Comparison of ENCODE assay signal across 28 mouse cellular contexts in genomic region chr12:111875499-111875898, GRCm38 (mm10).
"Had no signal": no experiment of that assay in that cellular context is flagged by ENCODE, and none has a peak within 500 bp of the region (broad histone marks: within the 10 kb centered on the region; RNA-seq: fewer than 3 reads in every experiment).

No protein-coding gene starts in this region.

- DNase-seq: cerebellum, adult 9-10 months; cerebellum, adult 9-11 months; cerebellum, postnatal 10 days; cerebellum, postnatal 14 days; cerebellum, postnatal 25 days; cerebellum, postnatal 36 days; embryo, embryonic 11 days; forebrain, postnatal 0 days; gastrocnemius, adult 2 months; gastrocnemius, postnatal 10 days; gastrocnemius, postnatal 14 days; gastrocnemius, postnatal 25 days; gastrocnemius, postnatal 36 days; heart, adult 18-20 months; heart, adult 2 months had no signal

- H3K4me2 ChIP-seq: embryonic facial prominence, embryonic 12.5 days; embryonic facial prominence, embryonic 13.5 days; embryonic facial prominence, embryonic 15.5 days; forebrain, embryonic 12.5 days; forebrain, embryonic 13.5 days; forebrain, embryonic 15.5 days; heart, embryonic 11.5 days had no signal

- ATAC-seq: forebrain, embryonic 13.5 days; forebrain, embryonic 14.5 days; forebrain, embryonic 15.5 days; forebrain, embryonic 16.5 days; forebrain, postnatal 0 days had no signal

- H3K4me1 ChIP-seq: embryonic facial prominence, embryonic 12.5 days; embryonic facial prominence, embryonic 13.5 days; embryonic facial prominence, embryonic 15.5 days; forebrain, embryonic 12.5 days; forebrain, embryonic 13.5 days; forebrain, embryonic 15.5 days had no signal

- H3K9ac ChIP-seq: embryonic facial prominence, embryonic 12.5 days; embryonic facial prominence, embryonic 13.5 days; embryonic facial prominence, embryonic 15.5 days; forebrain, embryonic 12.5 days; forebrain, embryonic 13.5 days; forebrain, embryonic 15.5 days; forebrain, postnatal 0 days had no signal

- H3K36me3 ChIP-seq: embryonic facial prominence, embryonic 10.5 days; embryonic facial prominence, embryonic 12.5 days; forebrain, embryonic 10.5 days; forebrain, embryonic 12.5 days had no signal

- H3K9me3 ChIP-seq: embryonic facial prominence, embryonic 10.5 days; embryonic facial prominence, embryonic 12.5 days; embryonic facial prominence, embryonic 13.5 days; embryonic facial prominence, embryonic 15.5 days; forebrain, embryonic 10.5 days; forebrain, embryonic 12.5 days; forebrain, embryonic 13.5 days; forebrain, embryonic 15.5 days; heart, embryonic 10.5 days had no signal

- H3K4me3 ChIP-seq: embryonic facial prominence, embryonic 10.5 days; embryonic facial prominence, embryonic 12.5 days; embryonic facial prominence, embryonic 13.5 days; embryonic facial prominence, embryonic 15.5 days; erythroblast, embryonic 14.5 days; forebrain, embryonic 10.5 days; forebrain, embryonic 12.5 days; forebrain, embryonic 13.5 days; forebrain, embryonic 15.5 days; gastrocnemius, adult 2 months; heart, adult 2 months; heart, embryonic 10.5 days had no signal

- H3K27ac ChIP-seq: embryonic facial prominence, embryonic 10.5 days; embryonic facial prominence, embryonic 12.5 days; embryonic facial prominence, embryonic 13.5 days; embryonic facial prominence, embryonic 15.5 days; forebrain, embryonic 10.5 days; forebrain, embryonic 12.5 days; forebrain, embryonic 13.5 days; forebrain, embryonic 15.5 days; gastrocnemius, adult 2 months; heart, adult 2 months; heart, embryonic 10.5 days had no signal

- H3K27me3 ChIP-seq: embryonic facial prominence, embryonic 12.5 days; embryonic facial prominence, embryonic 13.5 days; embryonic facial prominence, embryonic 15.5 days; forebrain, embryonic 12.5 days; forebrain, embryonic 13.5 days; forebrain, embryonic 15.5 days had no signal
